Mouse (Mus musculus): ENCODE measurements at regions not wholly inside any gene's neighbourhood (a gene's known extent, or its start where the extent isn't known, plus 50 kb on each side); places are given as distances from the start of the nearest gene placed in this dataset.

DNA sequence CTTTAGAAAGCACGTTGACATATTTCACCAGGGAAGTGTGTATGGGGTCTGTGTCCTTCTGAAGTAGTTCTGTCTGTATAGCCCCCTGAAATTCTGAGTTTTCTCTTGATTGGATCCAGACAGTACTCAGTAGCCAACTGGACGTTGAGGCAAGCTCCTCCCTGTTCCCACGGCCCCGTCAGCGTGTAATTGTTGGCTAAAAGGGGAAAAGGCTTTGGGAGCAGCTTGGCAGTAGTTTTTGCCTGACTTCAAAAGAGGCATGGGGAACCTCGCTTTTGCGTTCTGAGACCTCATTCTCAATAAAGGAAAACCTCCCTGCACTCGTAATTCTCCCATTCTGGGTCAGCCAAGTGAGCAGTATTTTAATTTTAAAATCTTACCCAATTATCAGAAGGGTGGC, 157.8 kb upstream of the Mphosph6 start:
- TF ChIP-seq CTCF (IDR thresholded peaks at IDR 0.05; ENCODE audit: low read depth) = no peak
- TF ChIP-seq EP300 (optimal IDR thresholded peaks at IDR 0.05) = no peak
